Mouse (Mus musculus): ENCODE results near the gene Lama2. TPM values are rescaled to one million over a fixed set of nuclear protein-coding genes. Genes with fewer than 3 reads are reported as not detected.

Gene Lama2
- polyA plus RNA-seq, 1 experiment: 7.2 TPM

DNA sequence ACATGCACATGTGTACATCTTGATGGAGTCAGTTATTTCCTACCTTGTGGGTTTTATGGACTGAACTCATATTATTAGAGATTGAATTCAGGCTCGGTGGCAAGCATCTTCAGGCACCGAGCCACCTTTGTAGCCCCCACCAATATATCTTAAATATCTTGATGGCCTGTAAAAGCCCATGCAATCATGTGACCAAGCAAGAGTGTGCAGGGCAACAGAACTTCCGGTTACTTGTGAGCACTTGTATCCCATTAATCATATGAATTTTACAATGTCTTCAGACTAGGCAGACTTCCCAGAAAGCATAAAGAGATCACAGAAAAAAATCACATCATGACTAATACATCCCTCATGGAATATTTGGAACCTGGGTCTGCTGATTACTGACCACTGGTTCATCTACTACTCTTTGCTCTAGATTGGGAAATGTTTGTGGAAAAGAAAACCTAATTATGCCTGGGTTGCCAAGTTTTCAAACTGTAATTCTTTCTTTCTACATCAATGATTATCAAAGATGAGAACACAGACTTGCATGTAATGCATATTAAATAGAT is 517.7 kb downstream of the Lama2 start:
- no peak for DNase-seq (ENCODE audit: low read depth)
- no peak for TF ChIP-seq POLR2A (IDR thresholded peaks at IDR 0.05; ENCODE audit: borderline replicate concordance, extremely low read depth, insufficient read depth, insufficient read length, poor library complexity, severe bottlenecking)
- TF ChIP-seq CTCF (IDR thresholded peaks at IDR 0.05; ENCODE audit: borderline replicate concordance, extremely low read depth, insufficient read depth, insufficient read length): no peak

DNA sequence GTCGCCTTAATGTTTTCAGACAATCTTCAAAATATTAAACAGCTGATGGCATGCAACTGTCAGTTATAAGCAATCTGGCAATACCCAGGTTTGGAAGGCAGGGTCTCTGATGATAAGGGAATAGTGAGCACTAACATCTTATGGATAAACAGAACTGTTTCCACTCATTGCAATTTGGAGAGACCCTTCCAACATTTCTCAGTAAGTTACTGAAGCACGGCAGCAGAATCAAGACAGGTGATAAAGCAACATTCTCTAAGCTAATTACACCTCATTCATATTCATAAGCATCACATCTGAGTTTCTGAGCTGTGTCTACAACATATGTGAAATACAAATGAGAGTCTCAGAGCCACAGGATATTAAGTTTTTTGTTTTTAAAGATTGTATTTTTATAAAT is 542.4 kb downstream of the Lama2 start:
- TF ChIP-seq CTCF (IDR thresholded peaks at IDR 0.05; ENCODE audit: borderline replicate concordance, extremely low read depth, insufficient read depth, insufficient read length): no peak
- no peak for TF ChIP-seq POLR2A (IDR thresholded peaks at IDR 0.05; ENCODE audit: borderline replicate concordance, extremely low read depth, insufficient read depth, insufficient read length, poor library complexity, severe bottlenecking)
- peak; percentile 61 for DNase-seq (ENCODE audit: low read depth)

DNA sequence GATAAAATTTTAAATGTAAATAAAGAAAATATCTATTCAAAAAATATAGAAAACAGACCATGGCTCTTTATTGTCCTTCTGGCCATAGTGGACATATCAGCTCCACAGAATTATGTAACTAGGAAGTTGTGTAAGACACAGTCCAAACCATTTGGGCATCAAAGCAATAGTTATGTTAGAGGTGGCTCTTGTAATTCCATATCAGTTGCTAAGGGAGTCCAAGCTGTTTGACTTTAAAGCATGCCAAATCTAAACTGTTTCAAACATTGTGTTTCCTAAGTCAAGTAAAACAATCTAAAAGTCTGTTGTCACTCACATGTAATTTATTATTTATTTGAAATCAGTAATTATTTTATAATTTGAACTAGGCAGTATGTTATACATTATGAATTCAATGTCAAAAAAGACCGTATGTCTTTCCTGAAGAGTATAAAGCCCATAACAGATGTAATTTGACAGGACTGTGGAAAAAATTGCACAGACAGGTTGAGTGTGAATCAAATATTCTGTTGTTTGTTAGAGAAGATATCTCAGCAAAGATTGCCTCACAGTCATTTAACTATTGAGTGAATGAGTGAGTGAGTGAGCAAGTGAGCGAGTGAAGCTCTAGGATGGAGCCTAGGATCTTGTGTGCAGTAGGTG is 550.6 kb downstream of the Lama2 start:
- peak; percentile 31 for DNase-seq (ENCODE audit: low read depth)

DNA sequence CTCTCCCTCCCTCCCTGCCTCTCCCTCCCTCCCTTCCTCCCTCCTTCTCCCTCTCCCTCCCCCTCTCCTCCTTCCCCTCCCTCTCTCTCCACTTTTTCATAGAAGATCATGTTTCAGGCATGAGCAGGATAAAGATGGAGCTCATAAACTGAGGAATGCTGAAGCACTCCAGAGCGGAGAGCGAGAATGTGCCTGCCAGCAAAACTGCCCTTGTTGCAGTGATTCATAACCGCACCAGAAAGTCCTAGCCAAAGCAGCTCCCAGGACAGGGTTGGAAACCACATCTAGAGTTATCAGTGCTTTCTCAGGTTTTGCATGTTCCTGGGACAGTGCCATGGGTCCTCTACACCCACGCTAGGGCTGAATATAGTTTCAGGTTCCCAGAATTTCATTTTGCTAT is 555.9 kb downstream of the Lama2 start:
- TF ChIP-seq CTCF (IDR thresholded peaks at IDR 0.05; ENCODE audit: borderline replicate concordance, extremely low read depth, insufficient read depth, insufficient read length) (no peak), POLR2A (IDR thresholded peaks at IDR 0.05; ENCODE audit: borderline replicate concordance, extremely low read depth, insufficient read depth, insufficient read length, poor library complexity, severe bottlenecking) (no peak)
- no peak for DNase-seq (ENCODE audit: low read depth)

More for the DNA sequence above, 550.6 kb downstream of the Lama2 start:
- TF ChIP-seq CTCF (IDR thresholded peaks at IDR 0.05; ENCODE audit: borderline replicate concordance, extremely low read depth, insufficient read depth, insufficient read length): no peak
- no peak for TF ChIP-seq POLR2A (IDR thresholded peaks at IDR 0.05; ENCODE audit: borderline replicate concordance, extremely low read depth, insufficient read depth, insufficient read length, poor library complexity, severe bottlenecking)

- TF ChIP-seq POLR2A (IDR thresholded peaks at IDR 0.05; ENCODE audit: borderline replicate concordance, extremely low read depth, insufficient read depth, insufficient read length, poor library complexity, severe bottlenecking) (no peak), CTCF (IDR thresholded peaks at IDR 0.05; ENCODE audit: borderline replicate concordance, extremely low read depth, insufficient read depth, insufficient read length) (no peak)
- peak; percentile 67 for DNase-seq (ENCODE audit: low read depth)
These were observed 565.1 kb downstream of the Lama2 start for GRCm38 (mm10) chr10:27054488-27054887.

GRCm38 (mm10) chr10:27047196-27047595 is 572.4 kb downstream of the Lama2 start:
- DNase-seq (ENCODE audit: low read depth): no peak
- TF ChIP-seq CTCF (IDR thresholded peaks at IDR 0.05; ENCODE audit: borderline replicate concordance, extremely low read depth, insufficient read depth, insufficient read length) (no peak), POLR2A (IDR thresholded peaks at IDR 0.05; ENCODE audit: borderline replicate concordance, extremely low read depth, insufficient read depth, insufficient read length, poor library complexity, severe bottlenecking) (no peak)

DNA sequence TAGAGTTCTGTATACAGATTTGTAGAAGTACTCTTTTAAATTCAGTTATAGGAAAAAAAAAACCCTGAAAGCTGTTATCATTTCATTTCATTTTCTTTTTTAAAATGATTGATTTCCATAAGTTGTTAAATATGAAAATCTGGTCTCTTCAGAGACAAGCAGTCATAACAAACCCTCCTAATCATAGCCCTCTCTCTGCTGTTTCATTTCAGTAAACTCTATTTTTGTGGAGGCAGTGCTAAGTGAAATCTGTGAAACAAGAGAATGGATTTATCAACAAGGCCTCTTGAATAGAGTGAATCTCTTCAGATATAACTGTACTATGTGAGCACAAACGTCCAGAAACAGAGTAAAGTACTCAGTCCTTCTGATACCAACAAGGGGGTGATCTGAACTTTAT is 577.7 kb downstream of the Lama2 start:
- DNase-seq (ENCODE audit: low read depth): no peak

DNA sequence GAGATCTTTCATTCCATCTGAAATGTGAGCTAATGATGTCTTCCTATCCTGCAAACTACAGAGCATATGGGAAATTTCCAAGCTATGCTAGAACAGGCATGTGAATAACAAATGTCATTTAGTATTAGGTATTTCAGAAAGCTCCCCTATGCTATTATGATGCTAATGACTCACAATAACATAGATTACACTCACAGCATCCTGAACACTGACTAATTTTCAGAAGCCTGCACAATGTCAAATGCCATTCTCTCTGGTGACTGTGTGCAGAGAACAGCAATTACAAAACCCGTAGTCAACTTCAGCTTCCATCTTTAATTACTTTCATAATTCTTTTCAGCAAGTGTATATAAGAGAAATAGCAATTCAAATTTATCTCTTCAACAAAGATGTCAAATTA is 596.9 kb downstream of the Lama2 start:
- peak; percentile 33 for DNase-seq (ENCODE audit: low read depth)
- TF ChIP-seq CTCF (IDR thresholded peaks at IDR 0.05; ENCODE audit: borderline replicate concordance, extremely low read depth, insufficient read depth, insufficient read length) (no peak), POLR2A (IDR thresholded peaks at IDR 0.05; ENCODE audit: borderline replicate concordance, extremely low read depth, insufficient read depth, insufficient read length, poor library complexity, severe bottlenecking) (no peak)

More for the DNA sequence above, 577.7 kb downstream of the Lama2 start:
- no peak for TF ChIP-seq CTCF (IDR thresholded peaks at IDR 0.05; ENCODE audit: borderline replicate concordance, extremely low read depth, insufficient read depth, insufficient read length)
- no peak for TF ChIP-seq POLR2A (IDR thresholded peaks at IDR 0.05; ENCODE audit: borderline replicate concordance, extremely low read depth, insufficient read depth, insufficient read length, poor library complexity, severe bottlenecking)

- no peak for TF ChIP-seq CTCF (IDR thresholded peaks at IDR 0.05; ENCODE audit: borderline replicate concordance, extremely low read depth, insufficient read depth, insufficient read length)
- no peak for TF ChIP-seq POLR2A (IDR thresholded peaks at IDR 0.05; ENCODE audit: borderline replicate concordance, extremely low read depth, insufficient read depth, insufficient read length, poor library complexity, severe bottlenecking)
- DNase-seq (ENCODE audit: low read depth): no peak
These were observed 606.7 kb downstream of the Lama2 start for GRCm38 (mm10) chr10:27012804-27013365.

DNA sequence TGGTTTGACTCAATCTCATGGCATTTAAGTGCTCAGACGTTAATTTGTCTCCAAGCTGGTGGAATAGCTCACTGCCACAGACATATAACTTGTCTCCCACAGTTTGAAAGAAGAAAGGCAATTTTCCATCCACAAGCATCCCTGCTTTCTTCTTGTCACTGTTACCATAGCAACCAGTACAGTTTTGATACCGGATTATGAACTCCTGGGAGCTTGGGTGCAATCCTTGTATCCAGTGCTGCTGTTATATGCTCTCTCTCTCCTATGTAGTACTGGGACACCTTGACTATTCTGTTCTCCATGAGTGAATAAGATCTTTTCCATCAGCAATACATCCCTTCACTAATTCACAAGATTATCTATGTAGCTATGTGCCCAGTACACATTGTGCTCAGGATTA is 612.2 kb downstream of the Lama2 start:
- TF ChIP-seq CTCF (IDR thresholded peaks at IDR 0.05; ENCODE audit: borderline replicate concordance, extremely low read depth, insufficient read depth, insufficient read length) (no peak), POLR2A (IDR thresholded peaks at IDR 0.05; ENCODE audit: borderline replicate concordance, extremely low read depth, insufficient read depth, insufficient read length, poor library complexity, severe bottlenecking) (no peak)
- DNase-seq (ENCODE audit: low read depth): peak; percentile 68

DNA sequence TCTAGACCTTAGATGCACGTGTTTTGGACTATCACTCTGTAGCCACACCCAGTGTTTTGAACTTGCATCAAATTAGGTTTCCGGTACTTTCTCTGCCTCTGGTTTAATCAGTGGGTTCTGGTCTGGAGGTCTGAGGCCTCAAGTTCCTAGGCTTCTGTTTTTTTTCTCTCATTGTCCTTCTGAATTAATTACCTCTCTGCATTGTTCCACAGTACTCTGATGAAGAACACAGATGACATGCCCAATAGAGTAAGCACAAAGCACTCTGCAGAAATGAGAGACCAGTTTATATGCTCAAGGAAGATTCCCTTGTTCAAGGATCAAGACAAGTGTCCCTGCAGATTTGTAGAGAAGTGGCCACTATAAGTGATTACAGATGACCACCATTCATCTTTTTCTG is 613.8 kb downstream of the Lama2 start:
- TF ChIP-seq CTCF (IDR thresholded peaks at IDR 0.05; ENCODE audit: borderline replicate concordance, extremely low read depth, insufficient read depth, insufficient read length) (no peak), POLR2A (IDR thresholded peaks at IDR 0.05; ENCODE audit: borderline replicate concordance, extremely low read depth, insufficient read depth, insufficient read length, poor library complexity, severe bottlenecking) (no peak)
- no peak for DNase-seq (ENCODE audit: low read depth)

Data from brain, embryonic 14.5 days (tissue).